Mouse (Mus musculus) C2C12 (cell line): ENCODE data around the gene Asb8. TPM values are rescaled to one million over a fixed set of nuclear protein-coding genes. Genes with fewer than 3 reads are reported as not detected.

Experiments used
- H3K27me3 ChIP-seq: one replicate; pipeline ENCODE4 v1.6.1; 2011; ENCODE audit not compliant: control insufficient read depth, insufficient read depth, insufficient read length
- H3K36me3 ChIP-seq: one replicate; pipeline ENCODE4 v1.6.1; 2011; ENCODE audit not compliant: control insufficient read depth, insufficient read depth
- H3K4me3 ChIP-seq: one replicate; pipeline ENCODE4 v1.5.1; 2011; ENCODE audit warnings: mild to moderate bottlenecking, control low read depth; ENCODE audit not compliant: poor library complexity, insufficient read depth, severe bottlenecking
- H3K79me2 ChIP-seq: one replicate; pipeline ENCODE4 v1.6.1; 2011; ENCODE audit not compliant: control insufficient read depth, insufficient read depth
- H3K79me3 ChIP-seq: one replicate; pipeline ENCODE4 v1.6.1; 2011; ENCODE audit warnings: low read depth, control low read depth
- H3ac ChIP-seq: one replicate; pipeline ENCODE3; 2011; ENCODE audit warnings: low read depth; ENCODE audit not compliant: control insufficient read depth, insufficient read length
- CEBPB ChIP-seq: IDR thresholded peaks from one replicate; pipeline ENCODE4 v1.6.1; 2011; ENCODE audit warnings: low read depth, mild to moderate bottlenecking, control low read depth, moderate library complexity
- CTCF ChIP-seq: IDR thresholded peaks from one replicate; pipeline ENCODE4 v1.5.1; 2011; ENCODE audit not compliant: control insufficient read depth, insufficient read depth, insufficient read length
- FOSL1 ChIP-seq: IDR thresholded peaks from one replicate; pipeline ENCODE4 v1.8.0; 2011; ENCODE audit warnings: mild to moderate bottlenecking, low read length; ENCODE audit not compliant: poor library complexity, insufficient read depth, severe bottlenecking
- MAX ChIP-seq: IDR thresholded peaks from one replicate; pipeline ENCODE4 v1.6.1; 2011; ENCODE audit warnings: mild to moderate bottlenecking, control low read depth
- MYOD1 ChIP-seq: IDR thresholded peaks from one replicate; pipeline ENCODE4 v1.6.1; 2011; ENCODE audit warnings: low read depth; ENCODE audit not compliant: control insufficient read depth, insufficient read length
- MYOG ChIP-seq: IDR thresholded peaks from one replicate; pipeline ENCODE4 v1.6.1; 2011; ENCODE audit not compliant: control insufficient read depth, insufficient read length; ENCODE audit errors: extremely low read depth
- USF1 ChIP-seq: IDR thresholded peaks from one replicate; pipeline ENCODE4 v1.6.1; 2011; ENCODE audit warnings: low read depth, mild to moderate bottlenecking, control low read depth, moderate library complexity
- polyA plus RNA-seq: library from polyadenylated mRNA; unstranded; fragments of >200 nt; fragmentation: generic; extraction: Trizol; gene quantifications from one replicate; pipeline ENCODE4 v1.2.1, GENCODE M21; 2012; ENCODE audit warnings: missing spikeins

Asb8 gene
- polyA plus RNA-seq, 1 experiment, result 39.0 TPM

DNA sequence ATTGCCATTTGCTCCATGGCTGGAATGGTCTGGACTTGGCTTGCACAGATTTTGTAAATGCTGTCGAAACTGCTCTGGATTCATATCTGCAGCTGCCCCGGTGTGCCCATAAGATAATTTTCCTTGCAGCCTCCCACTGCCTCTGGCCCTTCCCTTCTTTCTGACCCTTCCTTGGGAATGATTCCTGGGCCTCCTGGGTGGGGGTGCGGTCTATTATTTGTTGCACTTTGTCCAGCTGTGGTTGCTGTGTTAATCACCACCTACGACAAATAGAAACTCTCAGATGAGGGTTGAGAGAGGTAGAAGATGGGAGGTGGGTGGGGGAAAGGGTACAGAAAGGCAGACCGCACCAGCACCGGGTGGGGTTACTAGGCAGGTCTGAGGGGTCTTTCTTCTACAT lies 58.2 kb downstream of the Asb8 start:
- Histone ChIP-seq H3K79me3 (no peaks in the 10 kb centered on the region), H3K4me3 (no peak overlapping the region), H3K79me2 (peaks cover 13% of the 10 kb centered on the region), H3K27me3 (peaks cover 24% of the 10 kb centered on the region), H3K36me3 (peaks cover 2% of the 10 kb centered on the region), H3ac (no peak overlapping the region)
- no peak for TF ChIP-seq MYOG
- TF ChIP-seq CEBPB, result no peak
- no peak for TF ChIP-seq MAX
- no peak for TF ChIP-seq USF1
- no peak for TF ChIP-seq MYOD1
- no peak for TF ChIP-seq FOSL1
- no peak for TF ChIP-seq CTCF

DNA sequence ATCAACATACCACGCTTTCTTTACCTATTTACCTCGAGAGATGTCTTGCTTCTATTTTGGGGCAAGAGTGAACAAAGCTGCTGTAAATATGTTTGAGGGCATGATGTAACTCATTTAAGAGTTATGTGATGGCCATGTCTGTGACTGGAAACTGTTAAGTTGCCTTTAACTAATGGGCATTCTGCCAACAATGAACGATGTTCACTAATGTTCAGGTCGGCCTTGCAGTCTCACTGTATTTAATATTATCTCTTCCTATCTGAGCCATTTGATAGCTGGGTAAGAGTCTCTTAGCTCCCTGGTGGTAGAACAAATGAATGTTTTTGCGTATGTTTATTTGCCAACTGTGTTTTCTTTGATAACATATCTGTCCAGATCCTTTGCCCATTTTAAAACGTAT lies 58.9 kb downstream of the Asb8 start:
- H3ac ChIP-seq, result no peak overlapping the region
- peaks cover 24% of the 10 kb centered on the region for H3K27me3 ChIP-seq
- no peaks in the 10 kb centered on the region for H3K79me3 ChIP-seq
- no peaks in the 10 kb centered on the region for H3K36me3 ChIP-seq
- no peak overlapping the region for H3K4me3 ChIP-seq
- peaks cover 13% of the 10 kb centered on the region for H3K79me2 ChIP-seq
- TF ChIP-seq MYOD1, result no peak
- TF ChIP-seq MAX, result no peak
- TF ChIP-seq MYOG, result no peak
- TF ChIP-seq CTCF, result no peak
- TF ChIP-seq USF1, result no peak
- TF ChIP-seq FOSL1, result no peak
- no peak for TF ChIP-seq CEBPB

DNA sequence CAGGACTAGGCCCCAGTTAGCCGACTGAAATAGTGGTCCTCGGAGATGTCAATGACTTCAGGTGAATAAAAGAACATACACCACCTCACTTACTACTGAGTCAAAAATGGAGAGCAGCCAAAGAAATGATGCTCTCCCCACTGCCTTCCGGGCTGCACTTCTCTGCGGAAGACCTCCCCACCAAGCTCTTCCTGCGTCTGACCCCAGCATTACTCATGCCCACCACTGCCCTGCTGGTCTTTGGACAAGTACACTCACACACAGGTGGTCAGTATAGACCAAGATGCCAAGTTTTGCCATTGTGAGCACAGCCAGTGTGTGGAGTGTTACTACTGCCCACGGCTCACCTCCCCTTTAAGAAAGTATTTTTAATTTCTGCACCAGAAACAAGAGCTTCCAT lies 63.0 kb downstream of the Asb8 start:
- TF ChIP-seq MAX (no peak), MYOD1 (no peak), CTCF (no peak), MYOG (no peak), CEBPB (no peak), FOSL1 (no peak), USF1 (no peak)
- no peaks in the 10 kb centered on the region for H3K79me3 ChIP-seq
- no peak overlapping the region for H3ac ChIP-seq
- no peaks in the 10 kb centered on the region for H3K36me3 ChIP-seq
- H3K79me2 ChIP-seq, result no peaks in the 10 kb centered on the region
- peaks cover 24% of the 10 kb centered on the region for H3K27me3 ChIP-seq
- H3K4me3 ChIP-seq, result no peak overlapping the region

DNA sequence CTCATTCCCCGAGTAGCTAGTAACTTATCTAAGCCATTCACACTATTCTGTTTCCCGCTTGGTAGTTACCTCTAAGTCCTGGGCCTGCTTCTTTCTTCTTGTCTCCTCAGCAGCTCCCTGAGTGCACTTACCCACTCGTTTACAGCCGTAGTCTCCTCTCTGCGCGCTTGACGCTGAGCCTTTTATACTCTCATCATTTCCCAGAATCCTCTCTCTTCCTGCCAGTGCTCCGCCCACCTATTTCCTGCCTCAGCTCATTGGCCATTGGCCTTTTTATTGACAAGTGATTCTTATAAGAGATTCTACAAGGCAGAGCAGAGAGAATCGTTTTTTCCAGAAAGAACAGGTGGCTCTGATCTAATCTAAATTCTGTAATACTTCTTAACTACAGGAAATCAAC lies 66.9 kb downstream of the Asb8 start:
- H3K27me3 ChIP-seq, result peaks cover 4% of the 10 kb centered on the region
- H3K4me3 ChIP-seq, result no peak overlapping the region
- TF ChIP-seq CTCF (no peak), MYOG (no peak), MAX (no peak), CEBPB (no peak), USF1 (no peak), MYOD1 (no peak), FOSL1 (no peak)
- no peak overlapping the region for H3ac ChIP-seq
- no peaks in the 10 kb centered on the region for H3K79me3 ChIP-seq
- no peaks in the 10 kb centered on the region for H3K36me3 ChIP-seq
- no peaks in the 10 kb centered on the region for H3K79me2 ChIP-seq

DNA sequence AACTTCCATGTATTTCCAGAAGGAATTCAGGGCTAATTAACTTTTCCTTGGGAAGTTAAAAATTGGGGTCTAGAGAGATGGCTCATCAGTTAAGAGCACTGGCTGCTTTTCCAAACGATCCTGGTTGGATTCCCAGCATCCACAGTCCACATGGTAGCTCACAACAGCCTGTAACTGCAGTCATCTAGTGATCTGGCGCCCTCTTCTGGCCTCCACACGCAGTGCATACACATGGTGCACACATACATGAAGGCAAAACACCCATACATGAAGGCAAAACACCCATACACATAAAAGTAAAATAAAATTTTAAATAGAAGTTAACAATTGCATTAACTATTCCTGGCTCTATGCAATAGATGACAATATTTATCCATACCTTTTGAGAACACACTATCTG lies 68.5 kb downstream of the Asb8 start:
- Histone ChIP-seq H3K79me2 (peaks cover 13% of the 10 kb centered on the region), H3K79me3 (peaks cover 10% of the 10 kb centered on the region), H3K27me3 (no peaks in the 10 kb centered on the region), H3K36me3 (no peaks in the 10 kb centered on the region), H3K4me3 (no peak overlapping the region), H3ac (no peak overlapping the region)
- TF ChIP-seq MYOD1 (no peak), MYOG (no peak), CEBPB (no peak), FOSL1 (no peak), CTCF (no peak), MAX (no peak), USF1 (no peak)

DNA sequence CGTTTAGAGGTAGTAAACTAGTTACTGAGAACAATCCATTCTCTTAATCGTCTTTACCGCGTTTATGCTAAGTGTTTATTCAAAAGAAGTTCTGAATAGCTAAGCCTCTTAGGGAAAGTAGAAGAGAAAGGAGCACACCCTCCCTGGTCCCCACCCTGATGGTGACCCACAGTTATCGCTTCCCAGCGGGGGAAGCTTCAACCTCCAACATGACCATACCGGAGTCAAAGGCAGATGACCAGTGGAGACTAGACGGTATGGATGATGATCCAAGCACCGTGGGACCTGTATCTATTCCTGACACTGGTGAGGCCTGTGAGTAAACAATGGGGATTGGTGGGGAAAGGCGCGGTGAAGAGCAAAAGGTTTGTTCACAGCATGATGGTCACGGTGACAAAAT lies 70.5 kb downstream of the Asb8 start:
- no peak for TF ChIP-seq USF1
- no peak for TF ChIP-seq CEBPB
- no peak for TF ChIP-seq MYOG
- no peak for TF ChIP-seq MYOD1
- no peak for TF ChIP-seq CTCF
- TF ChIP-seq FOSL1, result no peak
- TF ChIP-seq MAX, result no peak
- Histone ChIP-seq H3ac (no peak overlapping the region), H3K4me3 (no peak overlapping the region)

More for the DNA sequence above, 70.5 kb downstream of the Asb8 start:
- Histone ChIP-seq H3K27me3 (no peaks in the 10 kb centered on the region), H3K36me3 (peaks cover 3% of the 10 kb centered on the region), H3K79me2 (peaks cover 34% of the 10 kb centered on the region), H3K79me3 (peaks cover 28% of the 10 kb centered on the region)
